Mouse (Mus musculus): ENCODE results near the gene Tshr. TPM values are rescaled to one million over a fixed set of nuclear protein-coding genes. Genes with fewer than 3 reads are reported as not detected.

Gene Tshr
- polyA plus RNA-seq, 1 experiment = not detected

DNA sequence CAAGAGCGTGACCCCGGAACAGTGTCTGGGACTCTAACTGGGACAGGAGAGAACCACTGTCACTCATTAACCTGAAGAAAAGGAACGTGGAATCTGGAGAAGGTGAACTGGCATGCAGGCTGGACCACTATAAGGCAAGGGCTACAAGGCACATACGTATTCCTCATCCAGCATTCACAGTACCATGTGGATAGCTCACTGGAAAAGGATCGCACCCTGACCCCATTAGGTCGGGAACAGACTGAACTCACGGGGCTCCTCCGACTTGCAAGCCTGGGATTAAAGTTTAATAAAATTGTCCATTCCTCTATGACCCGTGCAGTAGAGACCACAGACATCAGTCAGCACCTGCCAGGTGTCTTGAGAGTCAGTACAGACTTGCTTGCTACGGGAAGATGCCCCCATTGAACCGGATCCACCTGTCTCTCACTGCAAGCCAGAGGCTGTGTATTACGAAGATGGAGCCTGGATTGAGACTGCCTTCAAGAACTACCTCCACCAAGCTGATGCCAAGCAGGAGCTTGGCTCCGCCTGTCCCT is 97.9 kb downstream of the Tshr start:
- TF ChIP-seq GATA1 (IDR thresholded peaks at IDR 0.05; ENCODE audit: low read length) = no peak

DNA sequence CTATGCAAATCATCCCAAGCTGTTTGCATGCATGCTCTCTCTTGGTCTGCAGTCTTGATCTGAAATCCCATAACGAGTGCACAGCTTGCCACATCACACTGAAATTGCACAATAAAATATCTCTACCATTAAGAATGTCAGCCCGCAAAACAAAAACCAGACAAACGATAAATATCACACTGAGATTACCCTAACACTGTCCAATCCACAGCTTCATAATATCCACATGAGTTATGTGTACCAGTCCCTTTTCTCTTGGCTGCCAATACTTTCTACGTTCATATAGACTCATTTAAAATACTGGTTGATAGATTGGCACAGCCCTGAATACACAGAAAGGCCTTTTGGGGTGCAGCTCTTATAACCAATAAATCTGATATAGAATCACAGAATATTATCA is 102.0 kb downstream of the Tshr start:
- TF ChIP-seq GATA1 (IDR thresholded peaks at IDR 0.05; ENCODE audit: low read length) = no peak

DNA sequence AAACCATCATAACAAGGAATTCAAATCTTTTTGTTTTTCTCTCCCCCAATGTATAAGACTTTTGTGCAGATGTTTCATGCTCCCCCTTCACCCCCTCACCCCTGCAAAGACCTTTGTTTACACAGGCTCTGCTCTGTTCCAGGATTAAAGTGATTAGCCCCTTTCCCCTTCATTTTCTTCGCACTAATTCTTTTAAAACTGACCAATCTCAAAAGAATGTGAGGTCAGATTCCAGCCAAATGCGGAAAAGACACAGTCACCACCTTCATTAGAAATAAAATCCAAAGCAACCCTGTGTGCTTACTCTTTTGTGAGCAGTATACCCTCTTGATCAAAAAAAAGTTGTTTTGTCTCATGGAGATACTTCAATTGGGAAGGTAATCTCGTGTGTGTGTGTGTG is 104.0 kb downstream of the Tshr start:
- TF ChIP-seq GATA1 (IDR thresholded peaks at IDR 0.05; ENCODE audit: low read length) = no peak

DNA sequence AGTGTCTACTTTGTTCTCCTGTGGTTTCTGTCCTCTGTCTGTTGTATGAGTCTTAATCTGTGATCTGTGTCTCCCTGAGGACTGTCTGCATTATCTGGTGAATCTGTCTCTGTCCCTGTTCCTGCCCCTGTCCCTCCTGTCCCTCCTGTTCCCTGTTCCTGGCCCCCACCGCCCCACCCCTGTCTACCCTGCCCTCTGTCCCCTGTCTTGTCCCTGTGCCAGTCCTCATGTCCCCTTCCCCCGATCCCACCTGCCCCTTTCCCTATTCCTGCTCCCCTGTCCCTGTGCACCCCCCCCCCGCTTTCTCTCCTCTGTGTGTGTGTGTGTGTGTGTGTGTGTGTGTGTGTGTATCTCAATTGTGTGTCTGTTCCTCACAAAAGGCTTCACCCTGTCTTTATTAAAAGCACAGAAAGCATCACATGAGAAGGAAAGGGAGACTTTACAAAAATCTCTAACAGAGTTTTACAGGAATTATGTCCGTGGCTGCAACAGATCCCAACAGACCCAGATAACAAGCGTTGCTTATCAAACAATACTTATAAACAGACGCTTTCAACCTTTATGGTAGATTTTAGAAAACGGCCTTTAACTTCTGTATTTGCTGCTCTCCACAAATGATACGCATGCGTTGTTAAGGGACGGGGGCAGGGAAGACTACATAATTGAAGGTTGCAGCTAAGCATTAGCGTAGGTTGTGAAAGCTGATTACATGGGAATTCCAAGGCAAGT is 111.3 kb downstream of the Tshr start:
- TF ChIP-seq GATA1 (IDR thresholded peaks at IDR 0.05; ENCODE audit: low read length) = no peak

DNA sequence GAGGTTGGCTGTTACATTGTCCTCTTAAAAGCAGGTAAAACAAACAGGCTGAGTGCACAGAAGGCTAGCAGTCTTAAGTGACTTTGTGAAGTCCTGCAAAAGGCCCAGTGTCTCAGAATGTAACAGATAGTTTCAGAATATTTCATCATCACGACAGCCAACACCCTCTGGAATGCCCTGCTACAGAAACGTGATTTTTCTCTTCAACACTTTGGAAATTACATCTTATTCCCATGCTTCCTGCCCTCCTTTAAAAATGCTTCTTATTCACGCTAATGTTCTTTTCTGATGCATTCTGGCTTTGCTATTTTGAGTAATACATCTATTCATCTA is 111.8 kb downstream of the Tshr start:
- no peak for TF ChIP-seq GATA1 (IDR thresholded peaks at IDR 0.05; ENCODE audit: low read length)

DNA sequence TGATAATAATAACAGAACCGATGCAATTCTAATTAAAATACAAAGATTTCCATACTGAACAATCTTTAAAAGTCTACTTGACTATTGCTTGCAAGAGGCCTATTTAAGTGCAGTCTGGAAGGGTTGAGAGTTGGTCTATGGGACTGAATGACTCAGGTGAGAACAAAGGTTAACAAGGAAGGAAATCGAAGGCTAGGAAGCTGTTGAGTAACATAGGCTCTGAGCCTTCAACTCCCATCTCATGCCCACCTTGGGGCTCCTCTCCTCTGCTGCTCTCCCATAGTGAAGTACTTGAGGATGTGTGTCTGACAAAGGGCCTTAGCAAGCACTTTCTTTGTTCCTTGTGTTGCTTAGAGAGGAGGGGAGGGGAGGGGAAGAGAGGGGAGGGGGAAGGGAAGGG is 116.1 kb downstream of the Tshr start:
- no peak for TF ChIP-seq GATA1 (IDR thresholded peaks at IDR 0.05; ENCODE audit: low read length)

DNA sequence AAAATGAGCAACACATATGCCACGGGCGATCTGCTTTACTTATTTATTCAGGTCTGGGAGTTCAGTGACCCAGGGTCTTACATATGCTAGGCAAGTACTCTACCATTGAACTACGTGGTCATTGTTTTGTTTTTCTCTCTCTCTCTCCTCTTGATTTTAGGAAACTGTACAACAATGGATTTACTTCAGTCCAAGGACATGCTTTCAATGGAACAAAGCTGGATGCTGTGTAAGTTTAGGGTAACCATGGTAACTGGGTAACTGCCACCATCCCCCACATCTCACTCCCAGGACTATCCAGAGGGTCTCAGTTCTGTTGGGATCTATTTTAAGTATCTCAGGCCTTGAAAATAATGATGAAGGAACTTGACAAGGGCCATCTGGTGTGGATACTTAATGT is 127.4 kb downstream of the Tshr start:
- TF ChIP-seq GATA1 (IDR thresholded peaks at IDR 0.05; ENCODE audit: low read length) = no peak

DNA sequence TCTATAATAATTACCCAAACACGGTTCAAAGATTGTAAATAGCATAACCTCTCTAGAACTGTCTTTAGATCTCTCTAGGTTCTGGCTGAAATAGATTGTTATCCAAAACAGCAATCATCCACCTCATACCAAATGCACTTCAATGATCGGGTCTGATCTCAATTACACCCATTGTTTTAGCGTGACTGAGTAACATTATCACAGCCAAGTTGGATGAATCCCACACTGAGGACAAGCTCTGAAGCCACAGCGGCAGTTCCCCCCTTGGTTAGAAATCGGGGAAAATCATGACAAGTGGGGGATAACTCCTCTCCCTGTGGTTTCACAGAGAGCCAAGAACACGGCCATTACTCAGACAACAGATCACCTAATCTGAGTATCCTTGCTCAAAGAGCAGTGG is 129.6 kb downstream of the Tshr start:
- TF ChIP-seq GATA1 (IDR thresholded peaks at IDR 0.05; ENCODE audit: low read length) = no peak

DNA sequence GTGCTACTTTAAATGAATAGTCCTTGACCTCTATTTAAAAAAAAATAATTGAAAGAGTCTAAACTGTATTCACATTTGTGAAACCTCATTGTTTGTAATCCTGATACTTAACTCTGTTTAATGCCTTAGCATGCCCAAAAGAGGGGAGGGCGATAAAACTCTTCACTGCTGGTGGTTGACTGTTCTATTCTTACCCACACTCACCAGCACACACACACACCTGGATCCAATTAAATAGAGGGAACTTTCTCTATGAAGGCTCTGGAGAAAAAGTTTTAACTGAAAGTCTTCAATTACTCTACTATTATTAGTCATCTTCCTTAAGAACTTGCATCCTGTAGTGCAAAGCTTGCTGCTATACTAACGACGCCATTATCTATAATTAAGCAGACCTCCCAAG is 133.4 kb downstream of the Tshr start:
- no peak for TF ChIP-seq GATA1 (IDR thresholded peaks at IDR 0.05; ENCODE audit: low read length)

DNA sequence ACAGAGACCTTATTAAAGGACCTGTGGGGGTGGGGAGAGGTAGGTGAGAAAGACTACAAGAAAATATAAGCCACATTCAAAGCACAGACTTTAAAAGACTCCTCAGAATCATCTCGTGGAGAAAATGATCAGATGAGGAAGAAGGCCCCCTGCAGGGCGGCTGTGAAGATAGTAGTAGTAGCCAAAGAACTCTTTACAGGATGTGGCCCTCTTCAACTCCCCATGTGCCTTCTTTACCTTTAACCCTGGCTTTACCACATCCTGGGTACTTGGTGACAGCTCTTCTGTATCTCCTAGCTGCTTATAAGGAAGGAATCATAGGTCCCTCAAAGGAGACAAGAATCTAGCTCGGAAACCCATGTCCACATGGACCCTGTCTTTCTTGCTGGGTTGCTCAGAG is 139.3 kb downstream of the Tshr start:
- no peak for TF ChIP-seq GATA1 (IDR thresholded peaks at IDR 0.05; ENCODE audit: low read length)

DNA sequence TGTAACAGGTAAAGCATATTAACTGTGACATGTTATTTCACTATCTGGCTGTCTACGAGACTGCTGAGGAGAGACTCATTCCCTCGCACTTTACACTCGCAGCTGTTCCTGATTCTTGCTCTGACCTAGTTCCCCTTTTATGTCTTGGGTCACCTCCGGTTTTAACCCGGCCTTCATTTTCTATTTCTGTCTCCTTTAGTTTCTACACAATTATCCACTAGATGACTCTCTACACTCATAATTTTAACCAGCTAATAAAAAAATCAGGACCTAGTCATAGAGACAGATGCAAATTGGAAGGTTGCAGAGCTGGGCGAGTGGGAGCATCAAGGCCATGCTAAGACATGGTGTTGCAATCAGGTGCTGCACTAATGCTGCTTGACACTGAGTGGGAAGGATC is 150.2 kb downstream of the Tshr start:
- TF ChIP-seq GATA1 (IDR thresholded peaks at IDR 0.05; ENCODE audit: low read length) = no peak

DNA sequence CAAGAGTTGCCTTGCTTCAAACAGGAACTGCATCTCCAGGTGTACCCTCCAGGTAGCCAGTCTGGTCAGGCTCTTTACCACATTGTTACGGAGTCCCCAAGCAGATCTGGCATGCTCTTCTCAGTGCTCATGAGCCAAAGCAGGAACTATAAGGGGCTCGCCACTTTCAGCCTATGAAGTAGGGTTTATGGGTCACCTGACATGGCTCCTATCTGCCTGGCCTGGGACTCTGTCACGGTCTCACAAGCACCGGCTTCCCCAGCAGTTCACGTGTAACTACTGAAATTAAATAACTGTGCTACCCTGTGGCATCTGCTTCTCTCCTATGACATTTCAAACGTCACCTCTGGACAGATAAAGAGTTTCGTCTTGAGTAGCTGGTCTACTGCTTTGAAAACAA is 155.8 kb downstream of the Tshr start:
- no peak for TF ChIP-seq GATA1 (IDR thresholded peaks at IDR 0.05; ENCODE audit: low read length)

DNA sequence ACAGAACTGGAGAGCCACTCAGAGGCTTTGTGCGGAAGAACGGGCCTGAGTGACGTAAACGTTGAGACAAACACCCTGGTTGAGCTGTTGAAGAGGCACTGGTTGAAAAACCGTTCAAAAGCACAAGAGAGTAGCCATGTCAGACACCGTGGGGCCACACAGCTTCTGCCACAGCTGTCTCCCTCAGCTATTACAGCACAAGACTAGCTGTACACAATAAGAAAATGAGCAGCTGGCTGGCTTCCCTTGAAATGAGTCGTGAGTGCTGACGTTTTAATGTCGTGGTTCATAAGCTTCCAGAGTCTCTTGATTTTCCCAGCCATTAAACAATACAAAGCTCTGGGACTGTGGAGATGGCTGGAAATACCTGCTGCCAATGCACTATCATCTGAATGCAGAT is 165.1 kb downstream of the Tshr start:
- TF ChIP-seq GATA1 (IDR thresholded peaks at IDR 0.05; ENCODE audit: low read length) = no peak

DNA sequence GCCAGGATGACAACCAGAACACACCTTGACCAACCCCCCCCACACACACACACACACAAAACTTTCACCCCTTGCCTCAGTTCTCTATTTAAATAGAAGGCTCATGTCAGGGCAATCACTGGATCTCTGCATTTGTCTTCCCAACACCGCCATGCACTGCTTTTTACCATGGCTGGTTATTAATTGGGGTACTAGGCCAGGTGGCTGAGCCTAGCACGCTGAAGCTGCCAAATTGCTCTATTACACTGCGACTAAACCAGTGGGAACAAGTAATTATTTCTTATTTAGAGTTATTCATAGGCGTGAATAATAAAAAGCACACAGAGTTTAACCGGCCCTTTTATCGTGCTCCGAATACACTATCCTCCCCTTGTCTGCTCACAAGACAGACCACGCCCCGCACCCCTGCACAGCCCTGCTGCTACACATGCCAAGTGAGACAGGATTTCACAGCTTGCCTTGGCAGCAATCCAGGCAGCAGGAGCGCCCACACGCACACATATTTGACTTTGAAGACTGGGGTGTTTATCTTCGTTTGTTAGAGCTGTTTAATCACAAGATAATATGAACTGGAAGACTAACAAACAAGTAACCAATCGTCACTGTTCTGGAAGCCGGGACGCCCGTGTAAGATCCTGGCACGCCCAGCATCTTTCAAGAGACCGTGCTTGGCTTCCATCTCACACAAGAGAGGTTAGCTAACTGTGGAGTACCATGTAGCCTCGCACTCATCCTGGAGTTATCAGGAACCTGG is 167.6 kb downstream of the Tshr start:
- TF ChIP-seq GATA1 (IDR thresholded peaks at IDR 0.05; ENCODE audit: low read length) = no peak

DNA sequence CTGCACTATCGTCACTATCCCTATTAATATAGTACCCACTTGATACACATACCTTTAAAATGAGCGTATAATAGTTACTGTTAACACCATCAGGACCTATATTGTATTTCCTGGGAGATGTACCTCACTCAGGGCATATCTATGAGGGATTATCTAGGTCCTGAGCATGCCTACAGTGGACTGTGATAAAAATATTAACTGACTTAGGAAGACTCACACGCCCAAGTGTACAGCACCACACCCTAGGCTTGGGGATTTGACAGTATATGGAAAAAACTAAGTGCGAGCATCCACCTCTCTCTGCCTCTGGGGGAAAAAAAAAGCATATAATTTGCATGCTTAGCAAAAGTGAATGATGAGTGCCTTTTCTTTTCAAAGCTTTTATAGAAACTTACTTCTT is 182.8 kb downstream of the Tshr start:
- TF ChIP-seq GATA1 (IDR thresholded peaks at IDR 0.05; ENCODE audit: low read length) = no peak

DNA sequence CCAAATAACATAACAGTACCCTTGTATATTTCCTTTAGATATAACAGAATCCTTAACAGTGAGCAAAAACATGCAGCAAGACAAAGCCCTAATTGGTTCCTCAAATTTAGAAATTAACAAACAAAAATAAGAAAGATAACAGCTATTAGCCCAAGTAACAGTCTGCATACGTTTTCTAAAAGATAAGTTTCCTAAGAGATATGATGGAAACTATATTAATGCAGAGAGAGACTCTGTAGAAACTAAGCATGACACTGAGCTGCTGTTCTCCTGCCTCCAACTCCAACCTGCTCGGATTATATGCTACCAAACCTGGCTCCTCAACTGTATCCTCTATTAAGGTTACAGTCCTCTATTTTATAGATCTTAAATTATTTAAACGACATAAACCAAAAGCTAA is 184.9 kb downstream of the Tshr start:
- no peak for TF ChIP-seq GATA1 (IDR thresholded peaks at IDR 0.05; ENCODE audit: low read length)

DNA sequence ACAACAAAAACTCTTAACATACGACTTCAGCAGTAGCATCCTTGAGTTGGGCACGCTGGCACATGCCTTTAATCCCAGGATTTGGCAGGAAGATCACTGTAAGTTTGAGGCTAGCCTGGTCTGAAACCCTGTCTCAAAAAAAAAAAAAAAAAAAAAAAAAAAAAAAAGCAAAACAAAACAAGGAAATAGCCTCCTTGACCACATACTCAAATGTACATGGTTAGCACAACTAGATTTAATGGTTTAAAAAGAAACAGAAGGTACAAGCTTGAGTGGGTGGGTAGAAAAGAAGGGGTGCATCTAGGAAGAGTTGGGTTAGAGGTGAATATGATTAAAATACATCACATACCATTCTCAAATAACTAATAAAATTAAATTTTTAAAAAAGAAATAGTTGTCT is 187.3 kb downstream of the Tshr start:
- TF ChIP-seq GATA1 (IDR thresholded peaks at IDR 0.05; ENCODE audit: low read length) = no peak

Measured in G1E-ER4 (cell line).